Mouse (Mus musculus): ENCODE data around the gene Trpm4. TPM values are rescaled to one million over a fixed set of nuclear protein-coding genes. Genes with fewer than 3 reads are reported as not detected.
"Not testable (repeated sequence)": the region's sequence is repeated elsewhere in the genome, so short reads cannot be mapped to it uniquely, and the experiment has no call there.

Trpm4 gene
- polyA plus RNA-seq, 1 experiment: 17.5 TPM

GRCm38 (mm10) chr7:45360404-45361125 is 27.0 kb upstream of the Trpm4 start:
- Histone ChIP-seq H3K27me3 (ENCODE audit: control insufficient read depth, insufficient read depth, low read length) (no peaks in the 10 kb centered on the region), H3K4me3 (replicated peaks; ENCODE audit: insufficient read depth, low read depth, low read length) (no peak overlapping the region), H3K27ac (ENCODE audit: insufficient read depth, low read length) (no peak overlapping the region), H3K4me1 (ENCODE audit: control insufficient read depth, insufficient read depth, low read length) (peaks cover 4% of the 10 kb centered on the region)
- no peak for TF ChIP-seq CTCF (IDR thresholded peaks at IDR 0.05; ENCODE audit: borderline replicate concordance, insufficient read depth, low read depth, low read length)
- TF ChIP-seq POLR2A (IDR thresholded peaks at IDR 0.05; ENCODE audit: borderline replicate concordance, insufficient read depth, low read length): no peak
- peak in 1 of 2 experiments; percentile 29 for DNase-seq
- 59% methylated on average over 18 of the region's 18 CpGs for WGBS

GRCm38 (mm10) chr7:45359081-45359480 is 25.5 kb upstream of the Trpm4 start:
- WGBS: 72% methylated on average over 11 of the region's 11 CpGs
- not testable (repeated sequence) for DNase-seq; H3K27me3 ChIP-seq (ENCODE audit: control insufficient read depth, insufficient read depth, low read length); H3K27ac ChIP-seq (ENCODE audit: insufficient read depth, low read length); H3K4me3 ChIP-seq (replicated peaks; ENCODE audit: insufficient read depth, low read depth, low read length); H3K4me1 ChIP-seq (ENCODE audit: control insufficient read depth, insufficient read depth, low read length)

- TF ChIP-seq CTCF (IDR thresholded peaks at IDR 0.05; ENCODE audit: borderline replicate concordance, insufficient read depth, low read depth, low read length): no peak
- no peak for TF ChIP-seq POLR2A (IDR thresholded peaks at IDR 0.05; ENCODE audit: borderline replicate concordance, insufficient read depth, low read length)
- no peaks in the 10 kb centered on the region; the same call in 1 of the 2 replicates for H3K4me1 ChIP-seq (ENCODE audit: control insufficient read depth, insufficient read depth, low read length)
- no peak overlapping the region for H3K27ac ChIP-seq (ENCODE audit: insufficient read depth, low read length)
- DNase-seq: no peak
- WGBS: 55% methylated on average over 13 of the region's 13 CpGs
- no peak overlapping the region for H3K4me3 ChIP-seq (replicated peaks; ENCODE audit: insufficient read depth, low read depth, low read length)
- no peaks in the 10 kb centered on the region for H3K27me3 ChIP-seq (ENCODE audit: control insufficient read depth, insufficient read depth, low read length)
Measured at GRCm38 (mm10) chr7:45356087-45356486, 22.5 kb upstream of the Trpm4 start.

GRCm38 (mm10) chr7:45355318-45356020 is 21.9 kb upstream of the Trpm4 start:
- Histone ChIP-seq H3K4me3 (replicated peaks; ENCODE audit: insufficient read depth, low read depth, low read length) (no peak overlapping the region), H3K27ac (ENCODE audit: insufficient read depth, low read length) (no peak overlapping the region), H3K4me1 (ENCODE audit: control insufficient read depth, insufficient read depth, low read length) (no peaks in the 10 kb centered on the region), H3K27me3 (ENCODE audit: control insufficient read depth, insufficient read depth, low read length) (no peaks in the 10 kb centered on the region)
- no peak for TF ChIP-seq POLR2A (IDR thresholded peaks at IDR 0.05; ENCODE audit: borderline replicate concordance, insufficient read depth, low read length)
- no peak for TF ChIP-seq CTCF (IDR thresholded peaks at IDR 0.05; ENCODE audit: borderline replicate concordance, insufficient read depth, low read depth, low read length)
- DNase-seq: no peak
- WGBS: 82% methylated on average over 15 of the region's 15 CpGs

- TF ChIP-seq POLR2A (IDR thresholded peaks at IDR 0.05; ENCODE audit: borderline replicate concordance, insufficient read depth, low read length) (no peak), CTCF (IDR thresholded peaks at IDR 0.05; ENCODE audit: borderline replicate concordance, insufficient read depth, low read depth, low read length) (no peak)
- Histone ChIP-seq H3K4me3 (replicated peaks; ENCODE audit: insufficient read depth, low read depth, low read length) (no peak overlapping the region), H3K27ac (ENCODE audit: insufficient read depth, low read length) (no peak overlapping the region), H3K27me3 (ENCODE audit: control insufficient read depth, insufficient read depth, low read length) (no peaks in the 10 kb centered on the region), H3K4me1 (ENCODE audit: control insufficient read depth, insufficient read depth, low read length) (no peaks in the 10 kb centered on the region)
- WGBS: 41% methylated on average over 5 of the region's 5 CpGs
- no peak for DNase-seq
Measured at GRCm38 (mm10) chr7:45353041-45353440, 19.5 kb upstream of the Trpm4 start.

- no peaks in the 10 kb centered on the region for H3K27me3 ChIP-seq (ENCODE audit: control insufficient read depth, insufficient read depth, low read length)
- H3K4me1 ChIP-seq (ENCODE audit: control insufficient read depth, insufficient read depth, low read length): no peaks in the 10 kb centered on the region
- 70% methylated on average over 13 of the region's 13 CpGs for WGBS
- DNase-seq: no peak
- no peak for TF ChIP-seq POLR2A (IDR thresholded peaks at IDR 0.05; ENCODE audit: borderline replicate concordance, insufficient read depth, low read length)
- no peak overlapping the region for H3K4me3 ChIP-seq (replicated peaks; ENCODE audit: insufficient read depth, low read depth, low read length)
- no peak overlapping the region for H3K27ac ChIP-seq (ENCODE audit: insufficient read depth, low read length)
Measured at GRCm38 (mm10) chr7:45346905-45347304, 13.3 kb upstream of the Trpm4 start.

GRCm38 (mm10) chr7:45343543-45343942 is 10.0 kb upstream of the Trpm4 start:
- no peaks in the 10 kb centered on the region; the same call in 1 of the 2 replicates for H3K4me1 ChIP-seq (ENCODE audit: control insufficient read depth, insufficient read depth, low read length)
- H3K27me3 ChIP-seq (ENCODE audit: control insufficient read depth, insufficient read depth, low read length): no peaks in the 10 kb centered on the region
- no peak overlapping the region for H3K4me3 ChIP-seq (replicated peaks; ENCODE audit: insufficient read depth, low read depth, low read length)
- TF ChIP-seq CTCF (IDR thresholded peaks at IDR 0.05; ENCODE audit: borderline replicate concordance, insufficient read depth, low read depth, low read length) (peak; percentile 29; the same call in 1 of the 2 replicates), POLR2A (IDR thresholded peaks at IDR 0.05; ENCODE audit: borderline replicate concordance, insufficient read depth, low read length) (no peak)
- no peak overlapping the region for H3K27ac ChIP-seq (ENCODE audit: insufficient read depth, low read length)
- no peak for DNase-seq
- WGBS: 43% methylated on average over 13 of the region's 13 CpGs

GRCm38 (mm10) chr7:45342081-45342480 is 8.5 kb upstream of the Trpm4 start:
- Histone ChIP-seq H3K4me3 (replicated peaks; ENCODE audit: insufficient read depth, low read depth, low read length) (no peak overlapping the region), H3K4me1 (ENCODE audit: control insufficient read depth, insufficient read depth, low read length) (peaks cover 6% of the 10 kb centered on the region), H3K27me3 (ENCODE audit: control insufficient read depth, insufficient read depth, low read length) (no peaks in the 10 kb centered on the region), H3K27ac (ENCODE audit: insufficient read depth, low read length) (no peak overlapping the region)
- TF ChIP-seq CTCF (IDR thresholded peaks at IDR 0.05; ENCODE audit: borderline replicate concordance, insufficient read depth, low read depth, low read length) (no peak), POLR2A (IDR thresholded peaks at IDR 0.05; ENCODE audit: borderline replicate concordance, insufficient read depth, low read length) (no peak)
- no peak for DNase-seq
- 90% methylated on average over 11 of the region's 11 CpGs for WGBS

Measured in cerebellum, adult 2 months (tissue).